In genomic region chr10:81524051-81524605, GRCm38 (mm10) we compare ENCODE assay signal across 8 mouse cellular contexts. TPM values are rescaled to one million over a fixed set of nuclear protein-coding genes. Genes with fewer than 3 reads are reported as not detected.
DNase-seq lines count a peak whose midpoint lies in the region; ATAC-seq and TF ChIP-seq lines count a peak whose summit lies in the region.

Gene Gna15, minus strand, starts transcription at chr10:81524225.

- ATAC-seq in activated CD4-positive, CD25-positive, alpha-beta regulatory T cell, adult 4 months = peak; percentile 55
- peak; percentile 57 for ATAC-seq in inflammation-experienced regulatory T-cells, adult 6 months

- WGBS in kidney, adult 2 months = 47% methylated on average over 9 of the region's 9 CpGs
- WGBS in macrophage (ENCODE audit: missing documents) = 3% methylated on average over 9 of the region's 9 CpGs

- no peaks in the 10 kb centered on the region for H3K36me3 ChIP-seq in kidney, adult 2 months (ENCODE audit: control insufficient read depth, insufficient read depth, low read length)
- no peaks in the 10 kb centered on the region for H3K36me3 ChIP-seq in macrophage (ENCODE audit: inconsistent target)

- DNase-seq in kidney, adult 2 months = peak; percentile 30
- no peak for DNase-seq in kidney, adult 11 months
- no peak for DNase-seq in cerebellum, adult 11-12 months
- DNase-seq in thymus, postnatal 14 days = no peak
- DNase-seq in thymus, postnatal 25 days = no peak

- no peak within 1 kb of the TSS for H3K4me3 ChIP-seq in kidney, adult 2 months (ENCODE audit: insufficient read depth, low read depth, low read length)
- peak within 1 kb of the TSS; percentile 67 for H3K4me3 ChIP-seq in macrophage (ENCODE audit: inconsistent target)

- TF ChIP-seq POLR2A in kidney, adult 2 months (IDR thresholded peaks at IDR 0.05; ENCODE audit: low read depth, low read length) = no peak

- H3K27me3 ChIP-seq in kidney, adult 2 months (replicated peaks; ENCODE audit: control insufficient read depth, insufficient read depth, low read length) = no peaks in the 10 kb centered on the region

- H3K27ac ChIP-seq in kidney, adult 2 months (ENCODE audit: insufficient read depth, low read depth, low read length) = no peak within 1 kb of the TSS
- H3K27ac ChIP-seq in macrophage = peak within 1 kb of the TSS; percentile 92

- H3K4me1 ChIP-seq in kidney, adult 2 months (ENCODE audit: control insufficient read depth, insufficient read depth, low read length) = no peaks in the 10 kb centered on the region

- TF ChIP-seq CTCF in kidney, adult 2 months (conservative IDR thresholded peaks at IDR 0.05; ENCODE audit: insufficient read depth, insufficient read length, low read depth, low read length) = no peak

- peaks cover 30% of the 10 kb centered on the region for H3K79me2 ChIP-seq in macrophage (ENCODE audit: inconsistent target)

RNA-seq across cellular contexts. Expression of gene Gna15, which starts in this region (rescaled TPM):
- polyA plus RNA-seq in kidney, adult 2 months (2012; rRNA removed) = 1.7 and 2.1 TPM in 2 replicates
- 10 to 100 TPM; 55.2 to 62.0 TPM for polyA plus RNA-seq in activated CD4-positive, CD25-positive, alpha-beta regulatory T cell, adult 4 months (2017; shearing (Covaris generic))
- 100 to 1,000 TPM in 1 of 3 experiments, 10 to 100 TPM in 2; 23.1 to 102 (median 24.3) TPM for polyA plus RNA-seq in inflammation-experienced regulatory T-cells, adult 6 months (2017; shearing (Covaris generic))
- 10 to 100 TPM in 1 of 26 experiments, 1 to 10 TPM in 20, under 1 TPM in 4, not detected in 1; 0.48 to 10.1 (median 6.4) TPM for total RNA-seq in macrophage (2018; cell fraction: chromatin; rRNA removed)
- 10 to 100 TPM in 7 of 26 experiments, 1 to 10 TPM in 19; 2.3 to 11.7 (median 8.1) TPM for total RNA-seq in macrophage (2018; cell fraction: cytosol; rRNA removed)
- 10 to 100 TPM in 4 of 26 experiments, 1 to 10 TPM in 21, under 1 TPM in 1; 0.96 to 24.0 (median 4.6) TPM for total RNA-seq in macrophage (2018; cell fraction: nucleus; rRNA removed)
- 4.6 to 16.6 TPM (median 10.2 TPM) in 3 replicates for polyA plus RNA-seq in macrophage (2018)
